Mouse (Mus musculus) inflammation-experienced regulatory T-cells, adult 6 months (primary cell): ENCODE data around the gene Dact2. TPM values are rescaled to one million over a fixed set of nuclear protein-coding genes. Genes with fewer than 3 reads are reported as not detected.

Experiments
- ATAC-seq: one replicate; pipeline ENCODE4 v1.8.0; 2017
- polyA plus RNA-seq, 3 experiments: library from polyadenylated mRNA; unstranded; fragments of 100-300 nt; shearing (Covaris generic); gene quantifications; one replicate each; pipeline ENCODE4 v1.2.1; 2017

Gene Dact2
- polyA plus RNA-seq, 3 experiments from 2014 or later, result 0.11 TPM; not detected in 2

DNA sequence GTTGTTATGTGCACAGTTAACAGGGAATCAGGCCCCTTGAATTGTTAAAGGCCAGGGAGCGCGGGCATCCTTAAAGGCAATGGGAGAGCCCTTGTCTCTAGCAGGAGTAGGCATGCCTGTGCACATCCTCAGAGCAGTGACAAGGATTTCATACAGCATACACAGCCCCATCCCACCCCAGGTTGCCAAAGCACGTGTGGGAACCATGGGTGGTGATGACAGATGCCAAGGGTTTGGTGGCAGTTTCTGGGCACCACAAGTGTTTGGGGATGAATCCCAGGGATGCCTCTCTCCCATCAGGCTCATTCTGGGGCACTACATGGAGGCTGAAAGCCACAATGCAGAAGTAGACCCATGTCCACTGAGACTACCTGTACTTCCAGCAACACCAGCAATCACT is 29.7 kb downstream of the Dact2 start:
- ATAC-seq, result no peak

DNA sequence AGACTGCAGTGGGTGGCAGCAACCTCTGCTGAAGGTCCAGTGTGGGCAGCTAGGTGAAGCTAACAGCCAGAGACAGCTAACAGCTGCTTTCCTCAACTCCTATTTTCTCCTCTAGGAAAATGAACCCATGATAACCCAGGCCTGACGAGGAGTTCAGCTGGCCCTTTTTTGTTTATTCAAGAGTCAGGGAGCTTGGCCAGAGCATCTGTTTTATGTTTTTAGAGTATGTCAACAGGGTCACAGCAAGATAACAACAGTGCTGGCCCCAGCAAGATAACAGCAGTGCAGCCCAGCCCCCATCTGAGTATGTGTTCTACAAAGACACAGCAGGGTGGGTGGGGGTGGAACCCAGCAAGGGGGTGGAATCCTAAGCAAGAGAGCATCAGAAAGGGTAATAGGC is 30.6 kb downstream of the Dact2 start:
- no peak for ATAC-seq

- ATAC-seq, result no peak
Measured at GRCm38 (mm10) chr17:14172731-14173130, 31.4 kb downstream of the Dact2 start.

DNA sequence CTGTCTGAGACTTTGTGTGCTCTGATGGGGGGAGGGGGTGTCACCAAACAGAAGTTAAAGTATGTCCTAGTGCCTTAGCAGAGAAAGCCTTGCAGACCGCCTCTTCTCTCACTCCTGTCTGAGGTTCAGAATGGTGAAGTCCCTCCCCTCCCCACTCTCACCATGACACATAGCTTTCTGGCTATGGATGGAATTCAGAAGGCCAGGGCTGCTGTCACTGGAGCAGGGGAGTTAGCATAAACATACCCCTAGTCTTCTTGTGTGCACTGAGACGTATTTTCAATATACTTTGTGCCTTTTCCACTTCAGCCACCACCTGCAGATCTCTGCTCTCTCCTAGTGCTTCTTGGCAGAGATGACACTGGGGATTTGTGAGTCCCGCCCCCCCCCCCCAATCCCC is 31.9 kb downstream of the Dact2 start:
- no peak for ATAC-seq

DNA sequence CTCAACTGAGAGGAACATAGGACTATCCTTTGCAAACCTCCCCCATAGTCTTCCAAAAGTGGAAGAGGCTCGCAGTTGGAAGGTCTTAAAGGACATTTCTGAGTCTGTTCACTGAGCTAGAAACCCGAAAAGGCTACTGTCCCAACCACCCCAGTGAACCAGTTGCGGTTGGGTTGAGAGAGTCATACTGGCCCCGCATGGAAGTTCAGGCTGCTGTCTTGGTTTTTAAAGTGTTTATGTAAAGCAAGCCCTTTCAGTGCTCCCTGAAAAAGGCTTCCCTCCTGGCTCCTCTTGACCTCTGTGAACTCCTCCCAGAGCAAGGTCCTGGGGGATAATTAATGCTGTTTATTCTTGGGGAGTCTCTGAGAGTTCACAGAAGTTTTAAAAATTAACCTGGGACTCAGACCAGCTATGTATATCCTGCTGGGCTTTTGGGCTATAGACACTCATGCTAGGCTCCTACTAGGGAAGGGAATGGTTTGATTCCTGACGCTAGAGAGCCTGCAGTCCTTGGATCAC is 33.1 kb downstream of the Dact2 start:
- ATAC-seq, result no peak

GRCm38 (mm10) chr17:14169431-14169830 is 34.7 kb downstream of the Dact2 start:
- ATAC-seq, result no peak

GRCm38 (mm10) chr17:14167594-14167993 is 36.5 kb downstream of the Dact2 start:
- ATAC-seq, result no peak

DNA sequence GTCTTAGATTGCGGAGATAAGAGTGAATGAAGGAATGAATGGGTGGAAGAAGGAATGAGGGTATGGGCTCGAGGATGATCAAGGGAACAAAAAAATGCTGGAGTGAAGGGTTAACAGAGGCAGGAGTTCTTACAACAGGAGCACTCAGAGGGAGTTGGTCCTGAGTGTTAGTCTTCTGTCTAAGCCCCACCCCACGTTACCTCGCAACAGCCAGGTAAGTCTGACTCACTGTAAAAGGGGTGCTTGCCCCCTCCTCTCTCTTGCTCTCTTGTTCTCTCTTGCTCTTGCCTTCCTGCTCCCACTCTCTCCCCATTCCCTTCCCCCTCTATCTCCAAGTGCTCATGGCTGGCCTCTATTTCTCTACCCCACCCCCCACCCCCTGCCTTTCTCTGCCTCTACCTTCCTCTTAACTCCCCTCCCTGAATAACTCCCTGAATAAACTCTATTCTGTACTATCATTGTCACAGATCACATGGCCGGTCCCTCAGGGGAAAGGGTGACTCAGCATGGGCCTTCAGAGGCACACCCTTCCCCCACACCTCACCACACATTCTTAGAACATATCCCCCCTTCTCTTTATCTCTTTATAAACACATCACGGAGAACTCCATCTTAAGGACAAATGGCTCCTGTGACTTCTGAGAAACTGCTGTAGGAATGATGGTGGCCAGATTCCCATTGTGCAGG is 37.2 kb downstream of the Dact2 start:
- no peak for ATAC-seq

DNA sequence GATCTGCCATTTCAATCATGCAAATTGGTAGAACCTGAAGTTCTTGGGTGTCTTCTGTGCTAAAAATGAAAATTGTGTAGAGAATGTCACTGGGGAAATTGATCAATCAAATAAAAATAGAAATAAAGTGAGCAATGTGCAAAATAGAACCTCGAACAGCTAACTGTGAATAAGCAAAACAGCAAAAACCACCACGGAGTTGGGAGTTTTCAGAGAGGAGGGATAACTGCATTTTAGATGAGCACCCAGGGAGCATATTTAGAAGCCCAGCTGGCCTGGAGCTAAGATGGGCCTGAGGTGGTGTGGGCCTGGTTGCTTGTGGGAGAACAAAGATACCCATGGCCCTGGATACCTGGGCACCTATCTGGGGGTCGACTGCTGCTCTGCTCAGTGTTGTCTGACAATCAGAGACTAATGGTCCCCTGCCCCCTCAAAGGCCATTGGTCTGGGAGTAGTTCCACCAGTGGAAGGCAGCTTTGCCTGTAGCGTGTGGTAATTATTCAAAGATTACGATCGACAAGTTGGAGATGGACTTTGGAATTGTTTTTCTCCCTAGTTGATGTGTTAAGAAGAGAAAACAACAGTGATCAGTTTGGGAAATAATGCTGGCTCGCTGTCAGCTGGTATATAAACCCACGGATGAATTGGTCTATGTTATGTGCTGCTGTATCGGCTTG is 38.0 kb downstream of the Dact2 start:
- no peak for ATAC-seq

DNA sequence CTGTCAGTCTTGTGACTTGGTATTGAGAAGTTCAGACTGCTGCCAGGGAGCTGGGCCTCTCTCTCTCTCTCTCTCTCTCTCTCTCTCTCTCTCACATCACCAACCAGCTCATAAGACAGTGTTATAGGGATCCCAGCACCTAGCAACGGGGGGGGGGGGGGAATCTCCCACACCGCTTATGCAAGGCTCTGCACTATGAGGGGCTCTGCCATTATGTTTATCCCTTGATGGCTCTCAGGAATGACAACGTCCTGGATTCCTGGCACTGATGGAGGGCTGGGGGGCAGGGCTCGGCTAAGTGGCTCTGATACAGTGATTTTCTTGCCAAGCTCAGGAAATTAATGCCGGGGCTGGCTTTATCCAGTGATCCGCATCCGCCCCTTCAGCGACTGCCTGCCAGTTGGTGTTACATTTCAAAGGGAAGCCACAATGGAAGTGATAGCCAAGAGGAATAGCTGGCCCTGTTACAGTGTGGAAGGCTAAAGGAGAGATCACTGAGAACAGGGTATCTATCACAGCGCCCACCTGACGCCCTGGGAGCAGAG is 38.7 kb downstream of the Dact2 start:
- ATAC-seq, result no peak

GRCm38 (mm10) chr17:14160846-14161245 is 43.3 kb downstream of the Dact2 start:
- ATAC-seq, result no peak

DNA sequence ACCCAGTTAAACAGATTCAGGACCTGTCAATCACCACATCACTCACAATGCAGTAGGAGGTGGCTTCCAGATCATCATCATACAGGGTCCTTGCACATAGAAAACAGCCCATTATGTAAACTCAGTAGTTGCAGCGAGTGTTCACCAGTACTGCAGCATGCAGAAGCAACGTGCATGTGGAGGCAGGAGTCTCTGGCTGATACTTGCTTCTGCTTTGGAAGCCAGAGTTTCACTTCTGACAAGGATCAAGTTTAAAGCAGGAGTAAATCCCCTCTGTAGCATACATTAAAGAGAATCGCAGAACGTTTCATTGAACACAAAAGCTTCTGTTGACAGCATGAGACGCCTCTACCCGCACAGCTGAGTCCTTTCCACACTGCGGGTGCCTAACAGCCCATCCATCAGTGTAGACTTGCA is 46.3 kb downstream of the Dact2 start:
- ATAC-seq, result no peak

Other genes starting within 250 kb of the Dact2 start
- not detected for gene Gm7356, start 200.6 kb downstream of the Dact2 start, polyA plus RNA-seq
- gene Gm7358, start 144.8 kb downstream of the Dact2 start, polyA plus RNA-seq, result not detected
- under 1 TPM in 2 of 3 experiments, not detected in 1; 0.24 to 0.42 TPM for gene Smoc2, start 75.2 kb upstream of the Dact2 start, polyA plus RNA-seq